Mouse (Mus musculus): Measurements from ENCODE around the gene Glud1. TPM values are rescaled to one million over a fixed set of nuclear protein-coding genes. Genes with fewer than 3 reads are reported as not detected.

The Glud1 gene
- total and polyA plus RNA-seq, 3 experiments: 57.1 to 125 (median 92.3) TPM

- Histone ChIP-seq H3K9ac (ENCODE audit: control insufficient read depth, low read depth, low read length, poor library complexity, severe bottlenecking) (no peak overlapping the region), H3K79me2 (ENCODE audit: control insufficient read depth, insufficient read depth, low read length, poor library complexity) (no peaks in the 10 kb centered on the region; the same call in 1 of the 2 replicates), H3K9me3 (replicated peaks; ENCODE audit: insufficient read depth, low read length) (no peaks in the 10 kb centered on the region), H3K27ac (ENCODE audit: control insufficient read depth, low read depth, low read length) (no peak overlapping the region), H3K4me3 (ENCODE audit: control insufficient read depth in 1 of 2, insufficient read depth in 1 of 2, low read depth in 2 of 2, low read length in 2 of 2) (no peak overlapping the region), H3K27me3 (ENCODE audit: control insufficient read depth in 1 of 2, insufficient read depth in 2 of 2, low read length in 2 of 2) (no peaks in the 10 kb centered on the region), H3K4me1 (ENCODE audit: control insufficient read depth in 1 of 2, insufficient read depth in 2 of 2, low read length in 2 of 2) (peaks cover 6 to 14% of the 10 kb centered on the region in 2 experiments), H3K36me3 (ENCODE audit: control insufficient read depth in 1 of 2, insufficient read depth in 2 of 2, low read length in 2 of 2) (peaks cover 0 to 9% of the 10 kb centered on the region in 2 experiments; a peak in 2 of 4 replicates)
- TF ChIP-seq E2F4 (IDR thresholded peaks at IDR 0.05; ENCODE audit: borderline replicate concordance, low read depth, low read length) (no peak), SIN3A (IDR thresholded peaks at IDR 0.05; ENCODE audit: low read length) (no peak), ZMIZ1 (IDR thresholded peaks at IDR 0.05; ENCODE audit: low read depth, low read length) (no peak), CHD2 (IDR thresholded peaks at IDR 0.05; ENCODE audit: low read length) (no peak), RAD21 (IDR thresholded peaks at IDR 0.05; ENCODE audit: low read depth, low read length) (no peak), RCOR1 (IDR thresholded peaks at IDR 0.05; ENCODE audit: low read depth, low read length) (no peak), BHLHE40 (IDR thresholded peaks at IDR 0.05; ENCODE audit: borderline replicate concordance, low read depth, low read length) (no peak), UBTF (IDR thresholded peaks at IDR 0.05; ENCODE audit: borderline replicate concordance, insufficient read depth, low read depth, low read length) (no peak), MYB (IDR thresholded peaks at IDR 0.05; ENCODE audit: low read depth, low read length) (no peak), SMC3 (IDR thresholded peaks at IDR 0.05; ENCODE audit: low read depth, low read length) (no peak), NRF1 (IDR thresholded peaks at IDR 0.05; ENCODE audit: insufficient read depth, low read depth, low read length, poor library complexity, severe bottlenecking) (no peak), MXI1 (IDR thresholded peaks at IDR 0.05; ENCODE audit: low read depth, low read length) (no peak), TAL1 (IDR thresholded peaks at IDR 0.05; ENCODE audit: low read length) (no peak), POLR2AphosphoS2 (IDR thresholded peaks at IDR 0.05; ENCODE audit: low read length) (no peak), ZC3H11A (IDR thresholded peaks at IDR 0.05; ENCODE audit: low read depth, low read length) (no peak), USF2 (IDR thresholded peaks at IDR 0.05; ENCODE audit: borderline replicate concordance in 1 of 2, insufficient read depth in 1 of 2, low read depth in 1 of 2, low read length in 2 of 2) (no peak), ELF1 (IDR thresholded peaks at IDR 0.05; ENCODE audit: low read depth, low read length) (no peak), JUND (IDR thresholded peaks at IDR 0.05; ENCODE audit: low read depth, low read length) (no peak), POLR2A (IDR thresholded peaks at IDR 0.05; ENCODE audit: control insufficient read depth in 1 of 2, insufficient read depth in 1 of 2, low read depth in 1 of 2, low read length in 2 of 2, poor library complexity in 1 of 2) (no peak)
- DNase-seq (ENCODE audit: low read depth, low spot score): no peak
Measured at GRCm38 (mm10) chr14:34298871-34299700, 11.4 kb upstream of the Glud1 start.
